Mouse (Mus musculus): ENCODE data around the gene Pappa. TPM values are rescaled to one million over a fixed set of nuclear protein-coding genes. Genes with fewer than 3 reads are reported as not detected.

Pappa gene
- polyA plus RNA-seq, 1 experiment from 2014 or later = 1.0 TPM

DNA sequence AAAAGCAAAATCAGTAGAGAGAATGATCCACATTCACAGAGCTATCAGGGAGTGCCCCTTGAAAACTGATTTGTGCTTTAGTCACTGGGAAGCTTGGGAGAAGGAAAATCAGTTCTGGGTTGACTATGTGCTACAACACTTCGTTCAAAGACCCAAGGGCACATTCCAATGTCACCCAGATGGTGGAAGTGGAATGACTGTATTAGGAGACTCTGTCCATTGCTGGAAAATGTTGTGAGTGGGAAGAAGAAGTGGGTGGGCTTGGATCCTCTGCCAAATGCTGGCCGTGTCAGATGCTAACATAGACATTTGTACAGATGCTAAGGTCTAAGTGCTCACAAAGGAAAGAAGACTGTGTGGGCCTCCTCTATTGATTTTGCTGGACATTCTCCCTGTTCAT is 29.6 kb downstream of the Pappa start:
- no peaks in the 10 kb centered on the region for H3K27me3 ChIP-seq (replicated peaks; ENCODE audit: control insufficient read depth, insufficient read depth, low read length)
- no peaks in the 10 kb centered on the region for H3K9me3 ChIP-seq (ENCODE audit: control insufficient read depth, low read length)
- H3K4me1 ChIP-seq (replicated peaks; ENCODE audit: control insufficient read depth, insufficient read depth, low read length) = no peaks in the 10 kb centered on the region
- ATAC-seq (replicated peaks; ENCODE audit: low FRiP score, low TSS enrichment, low read depth) = no peak
- H3K27ac ChIP-seq (ENCODE audit: low read depth) = no peak overlapping the region
- H3K9ac ChIP-seq (ENCODE audit: low read length) = no peak overlapping the region
- DNase-seq (ENCODE audit: low spot score) = no peak
- no peak overlapping the region for H3K4me3 ChIP-seq (ENCODE audit: low read depth, low read length)
- H3K4me2 ChIP-seq (ENCODE audit: low read length) = no peak overlapping the region
- WGBS = 65% methylated on average over 2 of the region's 2 CpGs
- H3K36me3 ChIP-seq (ENCODE audit: control insufficient read depth, insufficient read depth, low read length) = no peaks in the 10 kb centered on the region

DNA sequence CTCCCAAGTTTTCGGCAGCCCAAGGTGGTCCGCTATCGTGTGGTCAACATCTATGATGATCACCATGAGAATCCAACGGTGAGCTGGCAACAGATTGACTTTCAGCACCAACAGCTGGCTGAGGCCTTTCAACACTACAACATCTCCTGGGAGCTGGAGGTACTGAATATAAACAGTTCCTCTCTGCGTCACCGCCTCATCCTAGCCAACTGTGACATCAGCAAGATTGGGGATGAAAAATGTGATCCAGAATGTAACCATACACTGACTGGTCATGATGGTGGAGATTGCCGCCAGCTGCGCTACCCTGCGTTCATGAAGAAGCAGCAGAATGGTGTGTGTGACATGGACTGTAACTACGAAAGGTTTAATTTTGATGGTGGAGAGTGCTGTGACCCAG is 32.3 kb downstream of the Pappa start:
- ATAC-seq (replicated peaks; ENCODE audit: low FRiP score, low TSS enrichment, low read depth) (no peak), DNase-seq (ENCODE audit: low spot score) (no peak)
- Histone ChIP-seq H3K9ac (ENCODE audit: low read length) (no peak overlapping the region), H3K36me3 (ENCODE audit: control insufficient read depth, insufficient read depth, low read length) (no peaks in the 10 kb centered on the region), H3K27ac (ENCODE audit: low read depth) (no peak overlapping the region), H3K27me3 (replicated peaks; ENCODE audit: control insufficient read depth, insufficient read depth, low read length) (no peaks in the 10 kb centered on the region), H3K4me2 (ENCODE audit: low read length) (no peak overlapping the region), H3K9me3 (ENCODE audit: control insufficient read depth, low read length) (no peaks in the 10 kb centered on the region), H3K4me3 (ENCODE audit: low read depth, low read length) (no peak overlapping the region), H3K4me1 (replicated peaks; ENCODE audit: control insufficient read depth, insufficient read depth, low read length) (no peaks in the 10 kb centered on the region)
- WGBS = 88% methylated on average over 10 of the region's 10 CpGs

DNA sequence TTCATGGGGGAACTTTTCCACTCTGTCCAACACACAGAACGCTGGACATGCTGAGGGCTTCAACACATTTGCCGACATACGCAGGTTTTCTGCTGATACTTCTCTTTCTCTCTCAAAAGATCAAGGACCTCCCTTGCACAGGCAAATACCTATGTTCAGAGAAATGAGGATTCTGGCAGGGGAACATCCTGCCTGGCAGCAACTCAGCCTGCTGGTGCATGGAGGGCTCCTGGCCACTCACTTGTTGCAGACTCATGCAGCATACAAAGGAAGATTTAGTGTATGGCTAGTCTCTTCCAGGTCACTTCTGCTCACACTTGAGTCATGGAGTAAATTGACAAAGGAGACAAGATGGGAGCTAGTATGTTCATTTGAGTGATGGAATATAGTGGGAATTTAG is 34.7 kb downstream of the Pappa start:
- Histone ChIP-seq H3K27ac (ENCODE audit: low read depth) (no peak overlapping the region), H3K9me3 (ENCODE audit: control insufficient read depth, low read length) (no peaks in the 10 kb centered on the region), H3K4me2 (ENCODE audit: low read length) (no peak overlapping the region), H3K4me1 (replicated peaks; ENCODE audit: control insufficient read depth, insufficient read depth, low read length) (no peaks in the 10 kb centered on the region), H3K4me3 (ENCODE audit: low read depth, low read length) (no peak overlapping the region), H3K36me3 (ENCODE audit: control insufficient read depth, insufficient read depth, low read length) (no peaks in the 10 kb centered on the region), H3K27me3 (replicated peaks; ENCODE audit: control insufficient read depth, insufficient read depth, low read length) (no peaks in the 10 kb centered on the region), H3K9ac (ENCODE audit: low read length) (no peak overlapping the region)
- DNase-seq (ENCODE audit: low spot score) (no peak), ATAC-seq (replicated peaks; ENCODE audit: low FRiP score, low TSS enrichment, low read depth) (no peak)
- WGBS = 87% methylated on average over 3 of the region's 3 CpGs

- ATAC-seq (replicated peaks; ENCODE audit: low FRiP score, low TSS enrichment, low read depth) = no peak
- no peak overlapping the region for H3K9ac ChIP-seq (ENCODE audit: low read length)
- WGBS = 61% methylated on average over 5 of the region's 5 CpGs
- DNase-seq (ENCODE audit: low spot score) = no peak
- H3K4me2 ChIP-seq (ENCODE audit: low read length) = no peak overlapping the region
- no peaks in the 10 kb centered on the region for H3K27me3 ChIP-seq (replicated peaks; ENCODE audit: control insufficient read depth, insufficient read depth, low read length)
- H3K4me3 ChIP-seq (ENCODE audit: low read depth, low read length) = no peak overlapping the region
- H3K36me3 ChIP-seq (ENCODE audit: control insufficient read depth, insufficient read depth, low read length) = no peaks in the 10 kb centered on the region
- H3K27ac ChIP-seq (ENCODE audit: low read depth) = no peak overlapping the region
- H3K9me3 ChIP-seq (ENCODE audit: control insufficient read depth, low read length) = no peaks in the 10 kb centered on the region
- H3K4me1 ChIP-seq (replicated peaks; ENCODE audit: control insufficient read depth, insufficient read depth, low read length) = no peaks in the 10 kb centered on the region
Measured at GRCm38 (mm10) chr4:65159481-65159880, 35.5 kb downstream of the Pappa start.

GRCm38 (mm10) chr4:65163698-65164097 is 39.7 kb downstream of the Pappa start:
- no peaks in the 10 kb centered on the region for H3K4me1 ChIP-seq (replicated peaks; ENCODE audit: control insufficient read depth, insufficient read depth, low read length)
- H3K27ac ChIP-seq (ENCODE audit: low read depth) = no peak overlapping the region
- no peak for DNase-seq (ENCODE audit: low spot score)
- H3K27me3 ChIP-seq (replicated peaks; ENCODE audit: control insufficient read depth, insufficient read depth, low read length) = no peaks in the 10 kb centered on the region
- WGBS = 67% methylated on average over 3 of the region's 3 CpGs
- H3K4me3 ChIP-seq (ENCODE audit: low read depth, low read length) = no peak overlapping the region
- ATAC-seq (replicated peaks; ENCODE audit: low FRiP score, low TSS enrichment, low read depth) = no peak
- no peak overlapping the region for H3K9ac ChIP-seq (ENCODE audit: low read length)
- H3K36me3 ChIP-seq (ENCODE audit: control insufficient read depth, insufficient read depth, low read length) = no peaks in the 10 kb centered on the region
- no peak overlapping the region for H3K4me2 ChIP-seq (ENCODE audit: low read length)
- no peaks in the 10 kb centered on the region for H3K9me3 ChIP-seq (ENCODE audit: control insufficient read depth, low read length)

- no peak overlapping the region for H3K4me2 ChIP-seq (ENCODE audit: low read length)
- no peak overlapping the region for H3K27ac ChIP-seq (ENCODE audit: low read depth)
- H3K27me3 ChIP-seq (replicated peaks; ENCODE audit: control insufficient read depth, insufficient read depth, low read length) = no peaks in the 10 kb centered on the region
- H3K4me1 ChIP-seq (replicated peaks; ENCODE audit: control insufficient read depth, insufficient read depth, low read length) = no peaks in the 10 kb centered on the region
- H3K4me3 ChIP-seq (ENCODE audit: low read depth, low read length) = no peak overlapping the region
- no peaks in the 10 kb centered on the region for H3K36me3 ChIP-seq (ENCODE audit: control insufficient read depth, insufficient read depth, low read length)
- ATAC-seq (replicated peaks; ENCODE audit: low FRiP score, low TSS enrichment, low read depth) (no peak), DNase-seq (ENCODE audit: low spot score) (no peak)
- WGBS = 74% methylated on average over 3 of the region's 3 CpGs
- no peaks in the 10 kb centered on the region for H3K9me3 ChIP-seq (ENCODE audit: control insufficient read depth, low read length)
- H3K9ac ChIP-seq (ENCODE audit: low read length) = no peak overlapping the region
Measured at GRCm38 (mm10) chr4:65166288-65166835, 42.4 kb downstream of the Pappa start.

- DNase-seq (ENCODE audit: low spot score) (no peak), ATAC-seq (replicated peaks; ENCODE audit: low FRiP score, low TSS enrichment, low read depth) (no peak)
- Histone ChIP-seq H3K9me3 (ENCODE audit: control insufficient read depth, low read length) (no peaks in the 10 kb centered on the region), H3K4me2 (ENCODE audit: low read length) (no peak overlapping the region), H3K27me3 (replicated peaks; ENCODE audit: control insufficient read depth, insufficient read depth, low read length) (no peaks in the 10 kb centered on the region), H3K4me3 (ENCODE audit: low read depth, low read length) (no peak overlapping the region), H3K4me1 (replicated peaks; ENCODE audit: control insufficient read depth, insufficient read depth, low read length) (no peaks in the 10 kb centered on the region), H3K27ac (ENCODE audit: low read depth) (no peak overlapping the region), H3K9ac (ENCODE audit: low read length) (no peak overlapping the region), H3K36me3 (ENCODE audit: control insufficient read depth, insufficient read depth, low read length) (no peaks in the 10 kb centered on the region)
- WGBS = 80% methylated on average over 3 of the region's 3 CpGs
Measured at GRCm38 (mm10) chr4:65174505-65174904, 50.5 kb downstream of the Pappa start.

- Histone ChIP-seq H3K4me2 (ENCODE audit: low read length) (no peak overlapping the region), H3K9me3 (ENCODE audit: control insufficient read depth, low read length) (no peaks in the 10 kb centered on the region), H3K9ac (ENCODE audit: low read length) (no peak overlapping the region), H3K4me3 (ENCODE audit: low read depth, low read length) (no peak overlapping the region), H3K27ac (ENCODE audit: low read depth) (no peak overlapping the region), H3K27me3 (replicated peaks; ENCODE audit: control insufficient read depth, insufficient read depth, low read length) (no peaks in the 10 kb centered on the region), H3K4me1 (replicated peaks; ENCODE audit: control insufficient read depth, insufficient read depth, low read length) (no peaks in the 10 kb centered on the region), H3K36me3 (ENCODE audit: control insufficient read depth, insufficient read depth, low read length) (no peaks in the 10 kb centered on the region)
- ATAC-seq (replicated peaks; ENCODE audit: low FRiP score, low TSS enrichment, low read depth) (no peak), DNase-seq (ENCODE audit: low spot score) (no peak)
- 21% methylated on average over 1 of the region's 1 CpGs for WGBS
Measured at GRCm38 (mm10) chr4:65178146-65178545, 54.2 kb downstream of the Pappa start.

GRCm38 (mm10) chr4:65187236-65187635 is 63.3 kb downstream of the Pappa start:
- ATAC-seq (replicated peaks; ENCODE audit: low FRiP score, low TSS enrichment, low read depth) (no peak), DNase-seq (ENCODE audit: low spot score) (no peak)
- Histone ChIP-seq H3K9me3 (ENCODE audit: control insufficient read depth, low read length) (no peaks in the 10 kb centered on the region), H3K4me1 (replicated peaks; ENCODE audit: control insufficient read depth, insufficient read depth, low read length) (no peaks in the 10 kb centered on the region), H3K9ac (ENCODE audit: low read length) (no peak overlapping the region), H3K27me3 (replicated peaks; ENCODE audit: control insufficient read depth, insufficient read depth, low read length) (no peaks in the 10 kb centered on the region), H3K4me3 (ENCODE audit: low read depth, low read length) (no peak overlapping the region), H3K36me3 (ENCODE audit: control insufficient read depth, insufficient read depth, low read length) (no peaks in the 10 kb centered on the region), H3K4me2 (ENCODE audit: low read length) (no peak overlapping the region), H3K27ac (ENCODE audit: low read depth) (no peak overlapping the region)
- WGBS = 62% methylated on average over 2 of the region's 2 CpGs

Measured in intestine, embryonic 14.5 days (tissue).